Mouse (Mus musculus) limb, embryonic 11.5 days (tissue): Measurements from ENCODE around the gene Minos1. TPM values are rescaled to one million over a fixed set of nuclear protein-coding genes. Genes with fewer than 3 reads are reported as not detected.

Experiments used
- ATAC-seq: fragments of 200-750 bp; cut with Nextera tagmentation; 2 replicates; pipeline ENCODE4 v1.8.0; 2017; ENCODE audit warnings: low read depth; ENCODE audit not compliant: insufficient number of reproducible peaks, low FRiP score, low TSS enrichment
- DNase-seq: peaks from one replicate; pipeline ENCODE4 v3.0.0-alpha.2; 2015; ENCODE audit warnings: low spot score
- H3K27ac ChIP-seq: fragments of 300-500 bp; sonication (generic); replicated peaks from 2 replicates; pipeline ENCODE4 v1.5.1; 2014; ENCODE audit warnings: low read depth, mild to moderate bottlenecking, low read length
- H3K27me3 ChIP-seq: fragments of 300-500 bp; sonication (generic); 2 replicates; pipeline ENCODE4 v1.6.1; 2014; ENCODE audit warnings: mild to moderate bottlenecking, low read length, mixed read lengths; ENCODE audit not compliant: control insufficient read depth, insufficient read depth
- H3K36me3 ChIP-seq: fragments of 300-500 bp; sonication (generic); 2 replicates; pipeline ENCODE4 v1.6.1; 2014; ENCODE audit warnings: mild to moderate bottlenecking, low read length, moderate library complexity, mixed read lengths; ENCODE audit not compliant: control insufficient read depth, insufficient read depth
- H3K4me1 ChIP-seq: fragments of 300-500 bp; sonication (generic); 2 replicates; pipeline ENCODE4 v1.6.1; 2014; ENCODE audit warnings: low read length, mixed read lengths; ENCODE audit not compliant: control insufficient read depth, insufficient read depth
- H3K4me2 ChIP-seq: fragments of 300-500 bp; sonication (generic); 2 replicates; pipeline ENCODE4 v1.6.1; 2014; ENCODE audit warnings: low read depth, mild to moderate bottlenecking, moderate library complexity; ENCODE audit not compliant: severe bottlenecking
- H3K4me3 ChIP-seq: fragments of 300-500 bp; sonication (generic); 2 replicates; pipeline ENCODE4 v1.5.1; 2014; ENCODE audit warnings: low read depth, low read length
- H3K9ac ChIP-seq: fragments of 300-500 bp; sonication (generic); 2 replicates; pipeline ENCODE4 v1.6.1; 2014; ENCODE audit warnings: mild to moderate bottlenecking, low read length
- H3K9me3 ChIP-seq: fragments of 300-500 bp; sonication (generic); 2 replicates; pipeline ENCODE4 v1.6.1; 2016; ENCODE audit warnings: low read length; ENCODE audit not compliant: control insufficient read depth
- WGBS: fragments of 180-500 bp; shearing (Covaris S2); extraction: QIAGEN DNeasy Blood & Tissue Kit; methylation state at CpG from one replicate; pipeline ENCODE4 v1.1.7; 2014; 5-methylcytosine and 5-hydroxymethylcytosine counted together
- polyA plus RNA-seq: library from polyadenylated mRNA; unstranded; fragments of >200 nt; fragmentation: Nextera tagmentation; extraction: Ambion mirVana; gene quantifications from 2 replicates; pipeline ENCODE4 v1.2.1, GENCODE M21; 2014

The Minos1 gene
- polyA plus RNA-seq, 1 experiment from 2014 or later: 456 TPM

DNA sequence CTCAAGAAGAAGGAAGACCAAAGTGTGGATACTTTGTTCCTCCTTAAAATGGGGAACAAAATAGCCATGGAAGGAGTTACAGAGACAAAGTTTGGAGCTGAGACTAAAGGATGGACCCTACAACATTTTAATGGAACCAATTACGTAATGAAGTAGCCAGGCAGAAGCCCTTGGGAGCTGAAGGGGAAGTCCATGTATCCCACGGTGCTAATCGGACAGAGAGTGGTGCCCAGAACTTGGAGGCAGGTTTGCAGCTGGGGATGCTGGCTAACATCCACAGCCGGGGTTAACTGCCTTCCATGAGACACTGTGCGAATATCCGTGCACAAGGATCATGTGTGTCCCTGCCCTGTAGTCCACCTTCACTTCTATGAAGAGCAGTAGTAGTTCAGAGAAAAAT, 25.6 kb upstream of the Minos1 start:
- Histone ChIP-seq H3K4me2 (no peak overlapping the region), H3K9ac (no peak overlapping the region), H3K27ac (no peak overlapping the region), H3K9me3 (no peaks in the 10 kb centered on the region), H3K4me3 (no peak overlapping the region), H3K27me3 (no peaks in the 10 kb centered on the region), H3K4me1 (no peaks in the 10 kb centered on the region), H3K36me3 (no peaks in the 10 kb centered on the region)
- ATAC-seq (no peak), DNase-seq (no peak)
- WGBS: 85% methylated on average over 6 of the region's 6 CpGs

DNA sequence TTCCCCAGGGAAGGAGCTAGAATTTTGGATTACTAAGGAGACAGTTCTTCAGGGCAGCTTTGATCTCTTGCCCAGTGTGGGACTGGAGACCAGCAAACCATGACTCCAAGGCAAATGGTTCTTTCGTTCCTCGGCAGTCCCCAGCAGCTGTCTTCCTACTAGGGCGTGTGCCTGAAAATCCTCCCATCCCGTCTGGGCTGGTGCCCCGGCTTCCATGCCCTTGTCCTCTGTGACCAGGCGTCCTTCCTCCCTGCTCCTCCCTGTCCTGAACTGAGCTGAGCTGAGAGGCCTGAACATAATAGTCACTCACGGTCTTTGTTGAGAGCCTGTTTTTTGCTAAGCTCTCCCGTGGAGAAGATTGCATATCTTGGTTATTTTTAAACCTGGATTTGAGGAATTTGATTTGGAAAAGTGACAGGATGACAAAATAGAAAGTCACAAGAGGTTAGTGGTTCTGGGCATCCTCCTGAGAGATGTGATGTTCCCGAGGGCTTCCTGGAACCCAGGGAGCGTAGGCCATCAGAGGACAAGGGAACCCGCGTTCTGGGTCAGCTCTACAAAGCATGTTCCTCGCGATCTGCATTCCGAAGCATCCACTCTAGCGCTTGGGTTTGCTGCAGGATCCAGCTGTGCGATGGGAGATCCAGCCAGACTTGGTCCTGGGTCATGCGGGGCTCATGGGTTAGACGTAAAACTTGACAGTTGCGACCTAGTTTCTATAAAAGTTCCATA, 23.8 kb upstream of the Minos1 start:
- no peak for DNase-seq
- ATAC-seq: no peak
- Histone ChIP-seq H3K4me3 (no peak overlapping the region), H3K4me2 (no peak overlapping the region), H3K27ac (no peak overlapping the region), H3K4me1 (no peaks in the 10 kb centered on the region), H3K9me3 (no peaks in the 10 kb centered on the region), H3K9ac (no peak overlapping the region), H3K36me3 (no peaks in the 10 kb centered on the region), H3K27me3 (no peaks in the 10 kb centered on the region)
- WGBS: 81% methylated on average over 20 of the region's 20 CpGs

DNA sequence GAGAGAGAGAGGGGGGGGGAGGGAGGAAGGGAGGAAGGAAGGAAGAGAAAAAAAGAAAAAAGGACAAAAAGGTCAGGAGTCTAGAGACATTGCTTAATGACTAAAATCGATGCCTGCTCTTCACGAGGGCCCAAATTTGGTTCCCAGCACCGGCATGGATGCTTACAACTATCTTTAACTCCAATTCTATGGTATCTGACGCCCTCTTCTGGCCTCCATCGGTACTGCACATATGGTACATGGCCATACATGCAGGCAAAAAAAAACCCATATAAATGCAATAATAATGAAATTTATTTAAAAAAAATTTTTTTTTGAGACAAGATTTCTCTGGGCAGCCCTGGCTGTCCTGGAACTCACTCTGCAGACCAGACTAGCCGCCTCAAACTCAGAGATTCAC, 20.5 kb upstream of the Minos1 start:
- H3K9me3 ChIP-seq: no peaks in the 10 kb centered on the region
- no peak overlapping the region for H3K4me2 ChIP-seq
- no peaks in the 10 kb centered on the region for H3K4me1 ChIP-seq
- WGBS: 72% methylated on average over 6 of the region's 6 CpGs
- DNase-seq: no peak
- no peak overlapping the region for H3K4me3 ChIP-seq
- no peak overlapping the region for H3K9ac ChIP-seq
- ATAC-seq: no peak
- no peaks in the 10 kb centered on the region for H3K36me3 ChIP-seq
- no peak overlapping the region for H3K27ac ChIP-seq
- H3K27me3 ChIP-seq: no peaks in the 10 kb centered on the region

DNA sequence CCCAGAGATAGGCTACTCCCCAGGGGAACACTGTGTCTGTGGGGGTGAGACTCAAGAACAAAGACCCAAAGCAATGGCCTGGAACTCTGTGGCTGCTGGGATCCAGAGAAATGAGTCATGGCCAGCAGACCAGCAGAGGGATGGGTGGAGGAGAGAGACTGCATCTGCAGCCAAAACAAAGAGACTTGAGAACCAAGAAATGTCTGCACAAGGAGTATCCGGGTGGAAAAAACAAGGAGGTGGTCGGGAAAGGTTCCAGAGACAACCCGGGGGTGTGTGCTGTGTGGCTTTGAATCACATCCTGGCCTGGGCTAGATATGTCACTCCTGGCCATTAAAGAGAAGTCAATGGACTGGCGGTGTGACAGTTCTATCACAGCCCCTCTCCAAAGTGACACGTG, 15.8 kb upstream of the Minos1 start:
- no peak for DNase-seq
- Histone ChIP-seq H3K9me3 (no peaks in the 10 kb centered on the region), H3K4me2 (no peak overlapping the region), H3K9ac (no peak overlapping the region), H3K4me1 (no peaks in the 10 kb centered on the region), H3K27me3 (no peaks in the 10 kb centered on the region), H3K36me3 (no peaks in the 10 kb centered on the region), H3K4me3 (no peak overlapping the region), H3K27ac (no peak overlapping the region)
- ATAC-seq: no peak
- 93% methylated on average over 5 of the region's 5 CpGs for WGBS

DNA sequence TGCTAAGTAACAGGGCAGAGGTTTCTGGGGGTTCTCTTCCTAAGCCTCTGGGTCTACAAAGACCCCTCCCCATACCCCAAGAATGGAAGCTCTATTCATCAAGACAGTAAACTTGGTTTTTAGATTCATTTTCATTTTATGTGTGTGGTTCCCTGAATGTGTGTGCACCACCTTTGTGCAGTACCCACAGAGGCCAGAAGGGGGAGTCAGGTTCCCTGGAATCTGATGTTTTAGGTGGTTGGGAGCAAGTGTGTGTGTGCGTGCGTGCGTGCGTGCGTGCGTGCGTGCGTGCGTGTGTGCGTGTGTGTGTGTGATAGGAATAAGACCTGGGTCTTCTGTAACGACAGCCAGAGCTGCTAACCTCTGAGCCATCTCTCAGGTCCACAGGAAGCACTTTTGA, 14.2 kb upstream of the Minos1 start:
- H3K4me3 ChIP-seq: no peak overlapping the region
- ATAC-seq (no peak), DNase-seq (peak; percentile 54)
- H3K4me1 ChIP-seq: no peaks in the 10 kb centered on the region
- H3K9ac ChIP-seq: no peak overlapping the region
- H3K27me3 ChIP-seq: no peaks in the 10 kb centered on the region
- H3K27ac ChIP-seq: no peak overlapping the region
- WGBS: 94% methylated on average over 11 of the region's 11 CpGs
- no peaks in the 10 kb centered on the region for H3K36me3 ChIP-seq
- no peak overlapping the region for H3K4me2 ChIP-seq
- no peaks in the 10 kb centered on the region for H3K9me3 ChIP-seq

DNA sequence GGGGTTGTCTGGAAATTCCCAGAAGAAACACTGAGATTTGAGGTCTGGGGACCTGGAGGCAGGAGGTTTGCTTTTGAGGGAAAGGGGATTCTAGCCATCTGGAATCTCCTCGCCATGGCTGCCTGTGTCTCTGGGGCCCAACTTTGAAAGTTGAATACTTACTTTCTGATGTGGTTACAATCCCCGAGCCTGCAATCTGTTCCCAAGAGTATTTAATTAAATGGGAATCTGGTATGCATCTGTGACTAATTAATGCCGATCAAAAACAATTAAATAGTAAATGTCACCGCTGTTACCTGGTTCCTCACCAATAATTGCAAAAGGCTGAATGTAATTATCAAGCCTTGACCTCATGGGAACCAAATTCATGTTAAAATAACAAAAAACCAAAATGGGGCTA, 13.7 kb upstream of the Minos1 start:
- no peaks in the 10 kb centered on the region for H3K36me3 ChIP-seq
- 27% methylated on average over 4 of the region's 4 CpGs for WGBS
- DNase-seq: no peak

DNA sequence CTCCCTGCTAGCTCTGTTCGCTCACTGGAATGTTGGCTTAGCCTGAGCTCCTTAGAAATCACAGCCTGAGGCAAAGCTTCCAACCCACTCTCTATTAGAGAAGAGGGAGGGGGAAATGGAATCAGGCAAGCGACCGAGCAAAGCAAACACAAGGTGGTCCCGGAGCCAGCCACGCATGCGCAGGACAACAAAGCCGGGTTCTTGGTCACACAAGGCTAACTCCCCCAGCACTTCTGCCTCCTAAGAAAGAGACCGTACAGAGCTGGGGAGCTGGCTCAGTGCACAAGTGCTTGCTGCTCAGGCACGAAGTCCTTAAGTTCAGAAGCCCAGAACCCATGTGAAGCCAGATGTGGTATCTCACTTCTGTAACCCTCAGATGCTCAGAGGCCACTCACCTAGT, 12.1 kb upstream of the Minos1 start:
- Histone ChIP-seq H3K4me3 (no peak overlapping the region), H3K27ac (no peak overlapping the region), H3K4me2 (0 out of 2 replicates have a peak overlapping the region, but pooled peaks have one; percentile 13), H3K9me3 (no peaks in the 10 kb centered on the region), H3K27me3 (no peaks in the 10 kb centered on the region), H3K9ac (no peak overlapping the region), H3K4me1 (no peaks in the 10 kb centered on the region), H3K36me3 (no peaks in the 10 kb centered on the region)
- peak; percentile 60 for DNase-seq
- WGBS: 50% methylated on average over 9 of the region's 9 CpGs
- ATAC-seq: no peak

More for the DNA sequence above, 13.7 kb upstream of the Minos1 start:
- H3K4me2 ChIP-seq: no peak overlapping the region
- no peaks in the 10 kb centered on the region for H3K9me3 ChIP-seq
- H3K4me3 ChIP-seq: no peak overlapping the region
- no peak for ATAC-seq
- no peaks in the 10 kb centered on the region for H3K27me3 ChIP-seq
- H3K27ac ChIP-seq: no peak overlapping the region
- no peak overlapping the region for H3K9ac ChIP-seq
- H3K4me1 ChIP-seq: no peaks in the 10 kb centered on the region

DNA sequence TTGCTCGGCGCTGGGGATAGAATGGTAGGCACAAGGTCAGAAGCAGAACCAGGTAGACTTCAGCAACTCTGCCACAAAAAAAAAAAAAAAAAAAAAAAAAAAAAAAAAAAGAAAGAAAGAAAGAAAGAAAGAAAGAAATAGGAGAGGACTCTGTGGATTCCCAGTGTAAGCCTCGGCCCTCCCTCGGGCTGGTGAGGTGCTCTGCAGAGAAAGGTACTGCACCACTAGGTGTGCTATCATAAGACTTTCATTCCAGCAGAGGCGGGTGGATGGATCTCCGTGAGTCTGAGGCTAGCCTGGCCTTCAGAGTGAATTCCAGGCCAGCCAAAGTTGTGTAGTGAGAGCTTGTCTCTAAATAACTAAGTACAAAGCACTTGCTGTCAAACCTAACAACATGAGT, 10.9 kb upstream of the Minos1 start:
- DNase-seq (no peak), ATAC-seq (no peak)
- Histone ChIP-seq H3K27me3 (no peaks in the 10 kb centered on the region), H3K36me3 (no peaks in the 10 kb centered on the region), H3K27ac (no peak overlapping the region), H3K9me3 (no peaks in the 10 kb centered on the region), H3K4me1 (no peaks in the 10 kb centered on the region), H3K9ac (no peak overlapping the region), H3K4me2 (no peak overlapping the region), H3K4me3 (no peak overlapping the region)
- WGBS: 76% methylated on average over 6 of the region's 6 CpGs

DNA sequence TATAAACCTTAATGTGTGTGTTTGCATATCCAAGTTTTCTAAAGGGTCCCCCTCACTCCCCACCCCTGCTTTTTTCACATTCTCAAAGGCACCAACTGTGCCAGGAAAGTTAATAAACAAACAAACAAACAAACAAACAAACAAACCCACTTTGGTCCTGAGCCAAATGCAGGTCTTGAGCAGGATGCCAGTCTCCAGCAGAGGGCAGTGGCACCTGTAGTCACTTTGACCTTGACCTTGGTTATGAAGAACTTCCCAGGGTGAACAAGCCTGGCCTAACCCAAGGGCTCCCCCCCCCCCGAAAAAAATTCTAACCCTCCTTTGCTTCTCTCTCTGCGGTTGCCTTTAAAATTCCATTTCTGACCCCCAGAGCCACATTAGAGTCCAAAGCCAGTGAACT, 9.4 kb upstream of the Minos1 start:
- Histone ChIP-seq H3K9me3 (no peaks in the 10 kb centered on the region), H3K9ac (no peak overlapping the region), H3K4me2 (no peak overlapping the region), H3K4me3 (no peak overlapping the region), H3K27ac (no peak overlapping the region), H3K4me1 (no peaks in the 10 kb centered on the region), H3K27me3 (no peaks in the 10 kb centered on the region), H3K36me3 (no peaks in the 10 kb centered on the region)
- WGBS: 77% methylated on average over 2 of the region's 2 CpGs
- ATAC-seq (no peak), DNase-seq (no peak)
